Mouse (Mus musculus): ENCODE results near the gene Pth1r. TPM values are rescaled to one million over a fixed set of nuclear protein-coding genes. Genes with fewer than 3 reads are reported as not detected.
A peak's percentile ranks its signal among the peaks of the same experiment; 100 is the strongest.

Pth1r gene
- polyA plus RNA-seq, 1 experiment from 2014 or later = 46.3 TPM

DNA sequence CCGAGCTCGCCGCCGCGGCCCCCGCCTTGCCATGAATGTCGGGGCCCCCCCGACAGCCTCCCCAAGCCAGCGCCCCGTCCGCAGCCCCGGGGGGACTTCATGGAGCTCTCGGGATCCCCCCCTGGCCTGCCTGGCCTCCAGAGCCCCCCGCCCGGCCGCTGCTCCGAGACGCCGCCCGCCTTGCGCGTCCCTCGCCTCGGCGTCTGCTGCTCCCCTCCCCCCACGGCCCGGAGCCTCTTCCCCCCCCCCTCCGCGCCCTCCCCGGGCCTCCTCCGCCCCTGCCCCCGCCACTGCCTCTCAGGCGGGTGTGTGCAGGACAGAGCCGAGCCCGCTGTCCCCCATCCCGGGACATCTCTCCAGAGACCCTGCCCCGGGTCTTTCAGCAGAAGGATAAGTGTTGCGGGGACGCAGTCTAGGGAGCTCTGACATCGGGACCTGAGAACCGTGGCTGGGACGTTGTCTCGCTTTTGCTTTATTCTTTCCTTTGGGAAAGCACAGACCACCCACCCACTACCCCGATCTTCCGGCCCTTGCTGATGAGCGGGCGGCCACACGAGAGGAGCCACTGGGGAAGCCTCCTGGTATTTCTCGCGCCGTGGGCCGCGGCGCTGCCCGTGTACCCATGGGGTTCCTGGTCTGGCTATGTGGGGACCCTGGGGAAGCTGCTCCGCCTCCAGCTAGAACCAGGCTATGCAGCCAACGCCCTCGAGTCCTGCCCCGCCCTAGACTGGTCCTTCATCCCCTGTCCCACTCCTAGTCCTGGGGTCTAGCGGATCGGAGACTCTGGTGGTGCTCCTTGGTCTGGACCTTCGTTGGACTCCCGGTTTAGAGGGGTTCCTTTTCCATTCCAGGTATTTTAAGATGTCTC lies 3.3 kb downstream of the Pth1r start:
- H3K4me3 ChIP-seq = peak overlapping the region; percentile 84
- H3K27me3 ChIP-seq (replicated peaks; ENCODE audit: low read depth, poor library complexity, severe bottlenecking) = peaks cover 88% of the 10 kb centered on the region
- peaks cover 15% of the 10 kb centered on the region for H3K36me3 ChIP-seq (replicated peaks)
- no peaks in the 10 kb centered on the region for H3K9me3 ChIP-seq
- WGBS = 3% methylated on average over 62 of the region's 63 CpGs
- H3K4me1 ChIP-seq = peaks cover 75% of the 10 kb centered on the region
- peak overlapping the region; percentile 96 for H3K27ac ChIP-seq (replicated peaks)
- peak; percentile 82 for DNase-seq (ENCODE audit: low spot score)

DNA sequence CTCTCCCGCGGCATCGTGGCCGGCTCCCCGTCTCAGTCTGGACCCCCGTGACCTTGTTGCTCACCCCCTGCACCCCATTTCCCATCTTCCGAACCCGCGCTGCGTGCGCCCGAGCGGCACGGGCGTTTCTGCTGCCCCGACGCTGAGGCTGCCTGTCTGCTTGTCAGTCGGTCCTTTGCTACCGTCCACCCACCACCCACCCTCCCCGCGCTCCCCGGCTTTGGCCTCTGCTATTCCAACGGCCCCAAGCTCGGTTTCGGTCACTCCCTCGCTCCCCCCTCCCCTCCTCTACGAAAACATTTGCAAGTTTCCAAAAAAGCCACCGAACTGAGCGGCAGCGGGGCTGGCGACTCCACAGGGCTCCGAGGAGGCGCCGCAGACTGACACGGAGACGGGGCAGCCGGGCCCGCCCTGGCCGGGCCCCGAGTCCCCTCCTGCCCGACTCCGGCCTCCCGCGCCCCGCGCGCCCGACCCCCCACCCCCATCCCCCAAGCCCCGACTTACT lies 3.9 kb downstream of the Pth1r start:
- WGBS = under 1% methylated on average over 49 of the region's 49 CpGs
- peaks cover 81% of the 10 kb centered on the region for H3K27me3 ChIP-seq (replicated peaks; ENCODE audit: low read depth, poor library complexity, severe bottlenecking)
- peak overlapping the region; percentile 84 for H3K4me3 ChIP-seq
- H3K9me3 ChIP-seq = no peaks in the 10 kb centered on the region
- H3K4me1 ChIP-seq = peaks cover 72% of the 10 kb centered on the region
- H3K36me3 ChIP-seq (replicated peaks) = peaks cover 22% of the 10 kb centered on the region
- DNase-seq (ENCODE audit: low spot score) = peak; percentile 80
- peak overlapping the region; percentile 96 for H3K27ac ChIP-seq (replicated peaks)

DNA sequence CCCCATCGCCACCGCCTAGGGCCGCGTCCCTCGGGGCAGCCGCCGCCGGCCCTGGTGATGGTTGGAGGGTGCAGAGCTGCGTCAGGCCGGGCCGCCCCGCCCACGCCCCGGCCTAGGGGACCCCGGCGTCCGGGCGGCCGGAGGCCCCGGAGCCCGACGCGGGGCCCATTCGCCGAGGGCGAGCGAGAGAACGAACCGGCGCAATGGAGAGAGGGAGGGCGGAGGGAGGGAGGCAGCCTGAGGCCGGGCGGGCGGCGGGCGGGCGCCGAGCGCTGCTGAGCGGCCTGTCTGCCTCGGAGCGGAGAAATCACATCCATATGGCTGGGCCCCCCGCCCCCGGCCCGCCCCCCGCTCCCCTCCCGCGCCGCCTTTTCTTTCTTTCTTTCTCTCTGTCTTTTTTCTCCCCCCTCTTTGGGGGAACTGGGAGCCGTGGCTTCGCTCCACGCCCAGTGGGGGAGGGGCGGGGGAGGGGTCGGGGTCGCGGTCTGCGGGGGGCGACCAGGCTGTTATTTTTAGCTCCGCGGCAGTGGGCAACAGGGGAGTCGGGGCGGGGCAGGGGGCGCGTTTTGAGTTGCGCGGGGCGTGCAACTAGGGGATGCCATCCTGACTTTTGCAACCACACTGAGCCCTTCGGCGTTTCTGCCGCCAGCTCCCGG lies 4.5 kb downstream of the Pth1r start:
- Histone ChIP-seq H3K36me3 (replicated peaks) (peaks cover 23% of the 10 kb centered on the region), H3K27me3 (replicated peaks; ENCODE audit: low read depth, poor library complexity, severe bottlenecking) (peaks cover 76% of the 10 kb centered on the region), H3K4me1 (peaks cover 72% of the 10 kb centered on the region), H3K9me3 (no peaks in the 10 kb centered on the region), H3K4me3 (peak overlapping the region; percentile 84), H3K27ac (replicated peaks) (peak overlapping the region; percentile 96)
- WGBS = under 1% methylated on average over 70 of the region's 71 CpGs
- peak; percentile 88 for DNase-seq (ENCODE audit: low spot score)

DNA sequence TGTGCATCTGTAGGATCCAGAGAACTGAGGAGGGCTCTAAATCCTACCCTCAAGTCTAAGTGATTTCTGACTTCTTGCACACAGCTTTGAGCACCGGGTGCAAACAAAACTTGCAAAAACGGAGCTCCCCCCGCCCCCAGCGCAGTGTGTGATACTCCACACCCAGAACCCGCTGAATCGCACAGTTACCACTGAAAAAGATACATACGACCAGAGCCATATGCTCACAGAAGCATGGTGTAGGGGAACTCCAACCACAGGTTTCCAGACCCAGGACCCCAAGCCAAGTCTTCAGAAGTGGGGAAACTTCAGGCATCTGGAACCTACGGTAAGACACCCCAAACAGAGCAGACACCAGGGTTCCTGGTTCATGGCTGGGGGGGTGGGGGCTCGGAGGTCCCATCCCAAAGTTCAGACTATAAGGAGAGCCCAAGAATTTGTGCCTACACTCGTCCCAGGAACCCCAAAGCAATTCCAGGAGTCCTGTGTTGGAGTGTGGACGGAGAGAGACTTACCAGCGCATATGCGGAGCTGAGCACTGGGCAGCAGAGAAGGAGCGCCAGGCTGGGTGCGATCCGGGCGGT lies 5.1 kb downstream of the Pth1r start, which contains the start of gene Myl3:
Gene Myl3 (plus strand): TSS at position 151 of the 584 bp plus-strand sequence.
- peaks cover 72% of the 10 kb centered on the region for H3K4me1 ChIP-seq
- H3K9me3 ChIP-seq = no peaks in the 10 kb centered on the region
- H3K27ac ChIP-seq (replicated peaks) = peak within 1 kb of the TSS; percentile 96
- peak within 1 kb of the TSS; percentile 84 for H3K4me3 ChIP-seq
- 3% methylated on average over 17 of the region's 17 CpGs for WGBS
- DNase-seq (ENCODE audit: low spot score) = no peak
- peaks cover 23% of the 10 kb centered on the region for H3K36me3 ChIP-seq (replicated peaks)
- H3K27me3 ChIP-seq (replicated peaks; ENCODE audit: low read depth, poor library complexity, severe bottlenecking) = peaks cover 74% of the 10 kb centered on the region

DNA sequence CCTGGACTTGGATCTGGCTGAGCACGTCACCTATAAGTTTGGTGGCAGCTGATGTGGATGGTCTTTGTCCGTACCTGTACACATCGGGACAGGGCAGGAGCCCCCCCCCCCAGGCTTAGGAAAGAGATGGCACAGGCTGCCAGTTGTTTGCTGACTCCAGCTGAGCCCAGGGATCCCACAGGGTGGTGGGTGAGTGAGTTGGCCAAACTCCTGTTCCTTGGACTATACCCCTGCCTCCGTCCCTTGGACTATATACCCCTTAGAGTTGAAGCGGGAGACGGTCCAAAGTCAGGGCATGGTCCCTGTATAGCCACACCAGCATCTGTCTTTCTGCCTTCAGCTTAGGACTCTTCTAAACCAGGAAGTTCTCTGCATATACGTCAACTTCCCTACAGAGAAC lies 7.0 kb downstream of the Pth1r start:
- DNase-seq (ENCODE audit: low spot score) = no peak
- Histone ChIP-seq H3K36me3 (replicated peaks) (peaks cover 27% of the 10 kb centered on the region), H3K27ac (replicated peaks) (no peak overlapping the region), H3K4me3 (no peak overlapping the region), H3K27me3 (replicated peaks; ENCODE audit: low read depth, poor library complexity, severe bottlenecking) (peaks cover 74% of the 10 kb centered on the region), H3K9me3 (no peaks in the 10 kb centered on the region), H3K4me1 (peaks cover 72% of the 10 kb centered on the region)
- 88% methylated on average over 7 of the region's 7 CpGs for WGBS

DNA sequence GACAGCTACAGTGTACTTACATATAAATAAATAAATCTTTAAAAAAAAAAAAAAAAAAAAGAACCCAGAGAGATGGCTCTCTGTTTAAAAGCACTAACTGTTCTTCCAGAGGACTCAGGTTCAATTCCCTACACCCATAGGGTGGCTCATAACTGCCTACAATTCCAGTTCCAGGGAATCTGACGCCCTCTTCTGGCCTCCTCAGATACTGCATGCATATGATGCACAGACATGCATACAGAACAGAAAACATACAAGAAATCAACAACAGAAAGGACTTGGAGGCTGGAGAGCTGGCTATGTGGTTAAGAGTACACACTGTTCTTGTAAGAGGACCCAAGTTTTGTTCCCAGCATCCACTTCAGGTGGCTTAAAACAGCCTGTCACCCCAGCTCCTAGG lies 8.9 kb downstream of the Pth1r start:
- Histone ChIP-seq H3K4me1 (peaks cover 75% of the 10 kb centered on the region), H3K9me3 (no peaks in the 10 kb centered on the region), H3K36me3 (replicated peaks) (peaks cover 27% of the 10 kb centered on the region), H3K27ac (replicated peaks) (no peak overlapping the region), H3K4me3 (no peak overlapping the region), H3K27me3 (replicated peaks; ENCODE audit: low read depth, poor library complexity, severe bottlenecking) (peaks cover 72% of the 10 kb centered on the region)
- 21% methylated on average over 1 of the region's 1 CpGs for WGBS
- DNase-seq (ENCODE audit: low spot score) = no peak

DNA sequence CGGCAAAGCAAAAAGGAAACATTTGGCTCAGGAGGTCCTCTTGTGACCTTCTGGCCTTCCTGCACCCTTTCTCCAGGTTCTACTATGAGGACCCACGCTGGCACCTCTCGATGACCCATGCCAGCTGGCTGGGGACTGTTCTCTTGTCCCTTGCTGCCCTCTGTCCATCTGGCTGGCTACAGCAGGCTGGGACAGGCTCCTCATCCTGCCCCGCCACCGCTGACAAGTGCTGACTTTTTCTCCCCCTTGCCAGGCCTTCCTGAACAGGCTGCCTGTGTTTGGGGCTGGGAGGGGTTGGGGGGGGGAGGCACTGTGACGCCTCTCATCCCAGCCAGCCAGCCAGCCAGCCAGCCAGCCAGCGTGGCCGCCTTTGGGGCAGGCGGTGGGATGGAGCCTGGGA lies 10.6 kb downstream of the Pth1r start:
- Histone ChIP-seq H3K36me3 (replicated peaks) (peaks cover 27% of the 10 kb centered on the region), H3K27me3 (replicated peaks; ENCODE audit: low read depth, poor library complexity, severe bottlenecking) (peaks cover 63% of the 10 kb centered on the region), H3K4me3 (0 out of 2 replicates have a peak overlapping the region, but pooled peaks have one; percentile 14), H3K27ac (replicated peaks) (peak overlapping the region; percentile 26), H3K4me1 (peaks cover 79% of the 10 kb centered on the region), H3K9me3 (no peaks in the 10 kb centered on the region)
- DNase-seq (ENCODE audit: low spot score) = no peak
- 34% methylated on average over 9 of the region's 9 CpGs for WGBS

DNA sequence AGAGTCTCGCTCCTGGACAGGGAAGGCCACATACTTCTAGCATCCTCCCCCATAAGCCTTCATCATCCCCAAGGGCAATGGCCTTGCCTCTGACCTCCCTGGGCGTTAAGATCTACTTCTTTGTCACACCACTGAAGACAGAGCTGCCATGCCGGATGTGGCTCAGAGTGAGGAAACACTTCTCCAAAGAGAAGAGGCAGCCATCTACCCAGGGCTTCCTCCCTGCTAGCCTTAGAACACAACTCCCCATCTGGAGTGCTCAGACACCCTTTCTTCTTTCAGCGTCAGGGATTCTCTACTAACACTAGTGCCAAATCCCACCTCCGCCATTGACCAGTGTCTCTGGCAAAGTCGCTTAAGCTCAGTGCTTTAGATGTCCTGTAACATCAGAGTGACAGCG lies 12.8 kb downstream of the Pth1r start:
- H3K36me3 ChIP-seq (replicated peaks) = peaks cover 23% of the 10 kb centered on the region
- WGBS = 82% methylated on average over 7 of the region's 7 CpGs
- H3K9me3 ChIP-seq = no peaks in the 10 kb centered on the region
- peaks cover 65% of the 10 kb centered on the region for H3K27me3 ChIP-seq (replicated peaks; ENCODE audit: low read depth, poor library complexity, severe bottlenecking)
- H3K27ac ChIP-seq (replicated peaks) = no peak overlapping the region
- peaks cover 80% of the 10 kb centered on the region for H3K4me1 ChIP-seq
- DNase-seq (ENCODE audit: low spot score) = no peak
- H3K4me3 ChIP-seq = no peak overlapping the region

DNA sequence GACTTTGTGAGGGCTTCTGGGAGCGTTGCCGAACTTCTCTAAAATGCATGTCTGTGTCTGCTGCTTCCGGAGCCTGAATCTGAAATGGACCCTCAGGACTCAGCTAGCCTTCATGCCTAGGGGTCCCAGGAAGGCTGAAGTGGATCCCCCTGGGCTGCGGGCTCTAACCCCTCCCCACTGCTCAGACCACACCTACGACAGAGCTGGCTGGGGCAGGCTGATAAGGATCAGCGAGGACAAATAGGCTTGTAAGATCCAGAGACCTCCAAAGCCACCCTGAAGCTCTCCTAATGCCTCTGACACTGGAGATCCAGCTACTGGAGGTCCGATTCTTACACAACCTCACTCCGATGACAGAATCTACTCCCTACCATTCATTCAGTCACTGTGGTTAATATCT lies 13.8 kb downstream of the Pth1r start:
- H3K4me1 ChIP-seq = peaks cover 79% of the 10 kb centered on the region
- WGBS = 9% methylated on average over 8 of the region's 8 CpGs

DNA sequence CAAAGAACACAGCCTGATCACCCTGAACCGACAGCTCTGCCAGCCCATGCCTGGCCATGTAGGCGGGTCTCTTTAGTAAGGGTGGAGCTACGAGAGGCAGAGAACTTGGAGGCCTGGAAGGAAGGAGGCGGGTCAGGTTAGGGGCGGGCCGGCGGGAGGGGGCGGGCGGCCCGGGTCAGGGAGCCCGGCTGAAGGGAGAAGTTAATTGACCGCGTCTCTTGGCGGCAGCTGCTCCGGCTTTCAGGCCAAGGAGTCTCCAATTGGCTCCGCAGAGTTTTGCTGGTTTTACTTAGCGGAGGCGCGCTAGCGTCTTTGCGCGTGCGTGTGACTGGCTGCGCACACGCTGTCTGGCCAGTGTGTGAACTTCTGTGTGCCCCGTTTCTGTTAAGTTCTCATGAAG lies 14.3 kb downstream of the Pth1r start:
- WGBS = under 1% methylated on average over 26 of the region's 26 CpGs
- Histone ChIP-seq H3K4me3 (peak overlapping the region; percentile 56), H3K4me1 (peaks cover 80% of the 10 kb centered on the region), H3K27ac (replicated peaks) (peak overlapping the region; percentile 79), H3K27me3 (replicated peaks; ENCODE audit: low read depth, poor library complexity, severe bottlenecking) (peaks cover 81% of the 10 kb centered on the region), H3K36me3 (replicated peaks) (peaks cover 25% of the 10 kb centered on the region), H3K9me3 (no peaks in the 10 kb centered on the region)
- DNase-seq (ENCODE audit: low spot score) = peak; percentile 95

More for the DNA sequence above, 13.8 kb downstream of the Pth1r start:
- no peaks in the 10 kb centered on the region for H3K9me3 ChIP-seq
- H3K27me3 ChIP-seq (replicated peaks; ENCODE audit: low read depth, poor library complexity, severe bottlenecking) = peaks cover 76% of the 10 kb centered on the region
- DNase-seq (ENCODE audit: low spot score) = peak; percentile 41
- peak overlapping the region; percentile 56 for H3K4me3 ChIP-seq
- peak overlapping the region; percentile 79 for H3K27ac ChIP-seq (replicated peaks)
- peaks cover 23% of the 10 kb centered on the region for H3K36me3 ChIP-seq (replicated peaks)

DNA sequence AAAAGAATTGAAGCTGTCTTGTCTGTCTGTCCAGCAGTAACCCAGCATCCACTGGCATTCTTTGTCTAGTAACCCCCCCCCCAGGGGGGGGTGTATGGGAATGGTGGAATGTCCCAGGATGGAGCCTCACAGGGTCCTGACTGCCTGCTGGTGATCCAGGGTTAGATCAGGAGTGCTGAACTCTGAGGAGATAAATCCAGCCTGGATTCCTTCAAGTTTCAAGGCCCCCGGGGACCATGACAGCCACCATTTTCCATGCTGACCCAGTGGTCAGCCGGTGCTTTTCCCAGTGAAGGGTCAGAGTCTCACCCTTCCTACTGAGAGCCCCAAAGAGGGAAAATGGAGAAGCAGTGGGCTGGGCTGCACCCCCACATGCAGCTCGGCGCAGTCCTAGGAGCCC lies 15.1 kb downstream of the Pth1r start:
- H3K27ac ChIP-seq (replicated peaks) = peak overlapping the region; percentile 79; the same call in 1 of the 2 replicates
- no peak for DNase-seq (ENCODE audit: low spot score)
- H3K4me3 ChIP-seq = peak overlapping the region; percentile 56
- H3K27me3 ChIP-seq (replicated peaks; ENCODE audit: low read depth, poor library complexity, severe bottlenecking) = peaks cover 86% of the 10 kb centered on the region
- H3K9me3 ChIP-seq = no peaks in the 10 kb centered on the region
- peaks cover 80% of the 10 kb centered on the region for H3K4me1 ChIP-seq
- 63% methylated on average over 4 of the region's 4 CpGs for WGBS
- H3K36me3 ChIP-seq (replicated peaks) = peaks cover 33% of the 10 kb centered on the region

DNA sequence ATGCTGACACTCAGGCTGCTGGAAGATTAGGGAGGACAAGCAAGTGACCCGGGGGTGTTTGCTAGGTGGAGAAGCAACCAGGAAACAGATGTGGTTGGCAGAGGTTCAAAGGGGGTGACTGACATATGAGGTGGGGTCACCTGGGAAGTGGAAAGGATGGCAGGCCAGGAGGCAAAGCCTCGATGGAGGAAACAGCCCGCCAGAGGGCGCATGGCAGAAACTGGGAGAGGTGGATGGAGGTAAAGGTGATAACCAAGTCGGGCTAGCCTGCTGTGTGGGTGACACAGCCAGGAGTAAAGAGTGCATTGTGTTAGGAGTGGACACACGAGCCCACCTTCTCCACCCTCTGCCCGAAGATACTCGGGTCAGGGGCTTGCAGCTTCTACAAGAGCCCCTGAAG lies 17.1 kb downstream of the Pth1r start:
- peaks cover 86% of the 10 kb centered on the region for H3K27me3 ChIP-seq (replicated peaks; ENCODE audit: low read depth, poor library complexity, severe bottlenecking)
- peak; percentile 65 for DNase-seq (ENCODE audit: low spot score)
- no peaks in the 10 kb centered on the region for H3K9me3 ChIP-seq
- H3K4me3 ChIP-seq = no peak overlapping the region
- H3K27ac ChIP-seq (replicated peaks) = no peak overlapping the region
- H3K36me3 ChIP-seq (replicated peaks) = peaks cover 40% of the 10 kb centered on the region
- H3K4me1 ChIP-seq = peaks cover 81% of the 10 kb centered on the region
- 26% methylated on average over 8 of the region's 8 CpGs for WGBS

All from embryonic facial prominence, embryonic 10.5 days (tissue).